In genomic region chr14:109663503-109664039, GRCm38 (mm10) we compare ENCODE assay signal across 24 mouse cellular contexts.
DNase-seq lines count a peak whose midpoint lies in the region; ATAC-seq and TF ChIP-seq lines count a peak whose summit lies in the region.
"Had no signal": no experiment of that assay in that cellular context is flagged by ENCODE, and none has a peak within 500 bp of the region (broad histone marks: within the 10 kb centered on the region; RNA-seq: fewer than 3 reads in every experiment).

No protein-coding gene starts in this region.

- H3K36me3 ChIP-seq in embryonic facial prominence, embryonic 14.5 days (ENCODE audit: control insufficient read depth, insufficient read depth, low read length) = no peaks in the 10 kb centered on the region
- no peaks in the 10 kb centered on the region for H3K36me3 ChIP-seq in embryonic facial prominence, embryonic 10.5 days (replicated peaks)
- no peaks in the 10 kb centered on the region for H3K36me3 ChIP-seq in midbrain, postnatal 0 days (ENCODE audit: insufficient read depth, low read length)
- H3K36me3 ChIP-seq in midbrain, embryonic 10.5 days = no peaks in the 10 kb centered on the region
- H3K36me3 ChIP-seq in forebrain, embryonic 14.5 days (ENCODE audit: control insufficient read depth, insufficient read depth, low read length) = no peaks in the 10 kb centered on the region
- H3K36me3 ChIP-seq: embryonic facial prominence, embryonic 13.5 days; heart, embryonic 10.5 days; heart, embryonic 13.5 days; hindbrain, embryonic 12.5 days; hindbrain, embryonic 15.5 days; intestine, embryonic 15.5 days had no signal

- WGBS in embryonic facial prominence, embryonic 14.5 days = 90% methylated on average over 5 of the region's 5 CpGs
- 83% methylated on average over 5 of the region's 5 CpGs for WGBS in embryonic facial prominence, embryonic 10.5 days
- 76% methylated on average over 5 of the region's 5 CpGs for WGBS in midbrain, postnatal 0 days
- 80% methylated on average over 5 of the region's 5 CpGs for WGBS in midbrain, embryonic 10.5 days
- WGBS in forebrain, embryonic 14.5 days = 21% methylated on average over 5 of the region's 5 CpGs

- no peak for TF ChIP-seq CTCF in midbrain, postnatal 0 days (IDR thresholded peaks at IDR 0.05)

- H3K9ac ChIP-seq in embryonic facial prominence, embryonic 14.5 days (ENCODE audit: low read depth, low read length) = no peak overlapping the region
- H3K9ac ChIP-seq in midbrain, postnatal 0 days (replicated peaks; ENCODE audit: low read length, poor library complexity, severe bottlenecking) = no peak overlapping the region
- H3K9ac ChIP-seq in forebrain, embryonic 14.5 days (ENCODE audit: low read length) = no peak overlapping the region
- H3K9ac ChIP-seq: embryonic facial prominence, embryonic 13.5 days; heart, embryonic 13.5 days; hindbrain, embryonic 12.5 days; hindbrain, embryonic 15.5 days; intestine, embryonic 15.5 days had no signal

- no peak overlapping the region for H3K4me3 ChIP-seq in embryonic facial prominence, embryonic 14.5 days (ENCODE audit: low read depth, low read length)
- no peak overlapping the region for H3K4me3 ChIP-seq in embryonic facial prominence, embryonic 10.5 days
- H3K4me3 ChIP-seq in midbrain, postnatal 0 days (ENCODE audit: low read depth, low read length) = no peak overlapping the region
- no peak overlapping the region for H3K4me3 ChIP-seq in midbrain, embryonic 10.5 days
- H3K4me3 ChIP-seq in forebrain, embryonic 14.5 days (ENCODE audit: low read depth, low read length) = no peak overlapping the region
- H3K4me3 ChIP-seq: embryonic facial prominence, embryonic 13.5 days; heart, adult 2 months; heart, embryonic 10.5 days; heart, embryonic 13.5 days; hindbrain, embryonic 12.5 days; hindbrain, embryonic 15.5 days; intestine, embryonic 15.5 days had no signal

- no peaks in the 10 kb centered on the region for H3K4me1 ChIP-seq in embryonic facial prominence, embryonic 14.5 days (ENCODE audit: control insufficient read depth, insufficient read depth, low read length)
- no peaks in the 10 kb centered on the region for H3K4me1 ChIP-seq in embryonic facial prominence, embryonic 10.5 days
- no peaks in the 10 kb centered on the region for H3K4me1 ChIP-seq in midbrain, postnatal 0 days (ENCODE audit: insufficient read depth, low read length)
- H3K4me1 ChIP-seq in midbrain, embryonic 10.5 days = no peaks in the 10 kb centered on the region
- H3K4me1 ChIP-seq in forebrain, embryonic 14.5 days (ENCODE audit: control insufficient read depth, insufficient read depth, low read length) = no peaks in the 10 kb centered on the region
- H3K4me1 ChIP-seq: embryonic facial prominence, embryonic 13.5 days; heart, embryonic 10.5 days; heart, embryonic 13.5 days; hindbrain, embryonic 12.5 days; hindbrain, embryonic 15.5 days; intestine, embryonic 15.5 days had no signal

- ATAC-seq in embryonic facial prominence, embryonic 14.5 days (ENCODE audit: low read depth) = no peak
- no peak for ATAC-seq in midbrain, postnatal 0 days (ENCODE audit: low FRiP score)
- peak; percentile 61; the same call in 1 of the 2 replicates for ATAC-seq in forebrain, embryonic 14.5 days
- ATAC-seq: activated CD4-positive, CD25-positive, alpha-beta regulatory T cell, adult 4 months; intestine, embryonic 15.5 days had no signal

- no peaks in the 10 kb centered on the region for H3K9me3 ChIP-seq in embryonic facial prominence, embryonic 14.5 days (ENCODE audit: control insufficient read depth, low read length)
- H3K9me3 ChIP-seq in embryonic facial prominence, embryonic 10.5 days = no peaks in the 10 kb centered on the region
- H3K9me3 ChIP-seq in midbrain, postnatal 0 days (ENCODE audit: low read length) = no peaks in the 10 kb centered on the region
- no peaks in the 10 kb centered on the region for H3K9me3 ChIP-seq in midbrain, embryonic 10.5 days (replicated peaks)
- no peaks in the 10 kb centered on the region for H3K9me3 ChIP-seq in forebrain, embryonic 14.5 days (replicated peaks; ENCODE audit: control insufficient read depth, low read length)
- H3K9me3 ChIP-seq: embryonic facial prominence, embryonic 13.5 days; heart, embryonic 10.5 days; heart, embryonic 13.5 days; hindbrain, embryonic 12.5 days; hindbrain, embryonic 15.5 days; intestine, embryonic 15.5 days had no signal

- H3K27me3 ChIP-seq in embryonic facial prominence, embryonic 14.5 days (replicated peaks; ENCODE audit: control insufficient read depth, insufficient read depth, low read length) = no peaks in the 10 kb centered on the region
- no peaks in the 10 kb centered on the region for H3K27me3 ChIP-seq in embryonic facial prominence, embryonic 10.5 days (replicated peaks; ENCODE audit: low read depth, poor library complexity, severe bottlenecking)
- no peaks in the 10 kb centered on the region for H3K27me3 ChIP-seq in midbrain, postnatal 0 days (ENCODE audit: insufficient read depth, low read length)
- H3K27me3 ChIP-seq in midbrain, embryonic 10.5 days (ENCODE audit: low read depth, poor library complexity, severe bottlenecking) = no peaks in the 10 kb centered on the region
- H3K27me3 ChIP-seq in forebrain, embryonic 14.5 days (replicated peaks; ENCODE audit: control insufficient read depth, insufficient read depth, low read length) = no peaks in the 10 kb centered on the region
- H3K27me3 ChIP-seq: embryonic facial prominence, embryonic 13.5 days; heart, embryonic 13.5 days; hindbrain, embryonic 12.5 days; hindbrain, embryonic 15.5 days; intestine, embryonic 15.5 days had no signal

- H3K4me2 ChIP-seq in embryonic facial prominence, embryonic 14.5 days (ENCODE audit: low read depth, low read length) = no peak overlapping the region
- H3K4me2 ChIP-seq in midbrain, postnatal 0 days (ENCODE audit: low read depth, low read length, poor library complexity, severe bottlenecking) = no peak overlapping the region
- no peak overlapping the region for H3K4me2 ChIP-seq in forebrain, embryonic 14.5 days (ENCODE audit: low read length)
- H3K4me2 ChIP-seq: embryonic facial prominence, embryonic 13.5 days; heart, embryonic 13.5 days; hindbrain, embryonic 12.5 days; hindbrain, embryonic 15.5 days; intestine, embryonic 15.5 days had no signal

- H3K27ac ChIP-seq in embryonic facial prominence, embryonic 14.5 days (replicated peaks; ENCODE audit: low read depth, low read length) = no peak overlapping the region
- H3K27ac ChIP-seq in embryonic facial prominence, embryonic 10.5 days (replicated peaks) = no peak overlapping the region
- H3K27ac ChIP-seq in midbrain, postnatal 0 days (ENCODE audit: low read depth, low read length) = no peak overlapping the region
- no peak overlapping the region for H3K27ac ChIP-seq in midbrain, embryonic 10.5 days (replicated peaks)
- no peak overlapping the region for H3K27ac ChIP-seq in forebrain, embryonic 14.5 days (ENCODE audit: low read depth, low read length)
- H3K27ac ChIP-seq: embryonic facial prominence, embryonic 13.5 days; heart, adult 2 months; heart, embryonic 10.5 days; heart, embryonic 13.5 days; hindbrain, embryonic 12.5 days; hindbrain, embryonic 15.5 days; intestine, embryonic 15.5 days had no signal

- peak; percentile 4 for DNase-seq in embryonic facial prominence, embryonic 14.5 days (ENCODE audit: low spot score)
- DNase-seq in embryonic facial prominence, embryonic 10.5 days (ENCODE audit: low spot score) = no peak
- DNase-seq in midbrain, postnatal 0 days (ENCODE audit: low spot score) = peak; percentile 14
- DNase-seq in midbrain, embryonic 10.5 days (ENCODE audit: low spot score) = no peak
- DNase-seq in forebrain, embryonic 14.5 days (ENCODE audit: low spot score) = peak; percentile 59
- DNase-seq in retina, embryonic 14.5 days (ENCODE audit: low spot score) = peak; percentile 7
- DNase-seq in urinary bladder, adult 2 months (ENCODE audit: low spot score) = no peak
- no peak for DNase-seq in heart, postnatal 4 days
- DNase-seq: adrenal gland, adult 8-10 months; adrenal gland, postnatal 25 days; cerebellum, adult 18-20 months; cerebellum, adult 9-10 months; cerebellum, postnatal 14 days; gastrocnemius, postnatal 25 days; heart, adult 2 months; heart, postnatal 14 days; kidney, adult 11 months had no signal

Comparison
In these comparisons a context has a peak if more than half of its experiments do, and no peak if none do; other contexts are left out.
1. DNase-seq: peak in embryonic facial prominence, embryonic 14.5 days (single experiment), midbrain, postnatal 0 days (single experiment), forebrain, embryonic 14.5 days (single experiment) and retina, embryonic 14.5 days (single experiment); none in embryonic facial prominence, embryonic 10.5 days (single experiment), midbrain, embryonic 10.5 days (single experiment), urinary bladder, adult 2 months (single experiment) and heart, postnatal 4 days (single experiment).